Mouse (Mus musculus) MEL (cell line): Measurements from ENCODE around the gene Zscan10.

Source experiments
- BHLHE40 ChIP-seq: IDR thresholded peaks from 2 replicates; pipeline ENCODE4 v1.6.1; 2012; ENCODE audit warnings: low read depth, mild to moderate bottlenecking, inconsistent platforms, low read length, improper control_type of control experiment, borderline replicate concordance
- CTCF ChIP-seq, 3 experiments: IDR thresholded peaks in 2 of 3; conservative IDR thresholded peaks in 1 of 3; 2 replicates each; pipeline ENCODE4 v1.5.1; 2011 to 2012; ENCODE audit warnings: low read length in 3 of 3, low read depth in 2 of 3, mild to moderate bottlenecking in 2 of 3, improper control_type of control experiment in 1 of 3, inconsistent platforms in 1 of 3, mixed read lengths in 1 of 3, moderate library complexity in 1 of 3; ENCODE audit not compliant: control insufficient read depth in 1 of 3, insufficient read depth in 1 of 3, poor library complexity in 1 of 3, severe bottlenecking in 1 of 3
- GATA1 ChIP-seq: IDR thresholded peaks from 2 replicates; pipeline ENCODE4 v1.6.1; 2011; ENCODE audit warnings: low read depth, low read length, improper control_type of control experiment
- JUND ChIP-seq: IDR thresholded peaks from 2 replicates; pipeline ENCODE4 v1.6.1; 2011; ENCODE audit warnings: low read depth, mild to moderate bottlenecking, improper control_type of control experiment, low read length
- KAT2A ChIP-seq: conservative IDR thresholded peaks from 2 replicates; pipeline ENCODE4 v1.6.1; 2012; ENCODE audit warnings: low read depth, low read length, improper control_type of control experiment, inconsistent platforms
- MAFK ChIP-seq: IDR thresholded peaks from 2 replicates; pipeline ENCODE4 v1.6.1; 2011; ENCODE audit warnings: low read depth, mild to moderate bottlenecking, low read length, improper control_type of control experiment, borderline replicate concordance
- MAZ ChIP-seq: IDR thresholded peaks from 2 replicates; pipeline ENCODE4 v1.6.1; 2012; ENCODE audit warnings: low read depth, mild to moderate bottlenecking, inconsistent platforms, low read length, improper control_type of control experiment
- MEF2A ChIP-seq: IDR thresholded peaks from 2 replicates; pipeline ENCODE4 v1.6.1; 2014; ENCODE audit warnings: low read depth, mild to moderate bottlenecking, inconsistent platforms, low read length, improper control_type of control experiment; ENCODE audit not compliant: poor library complexity, insufficient replicate concordance, severe bottlenecking; ENCODE audit errors: extremely low read depth
- POLR2A ChIP-seq, 2 experiments: IDR thresholded peaks; 2 replicates each; pipeline ENCODE4 v1.6.1; 2011 to 2012; ENCODE audit warnings: low read length in 2 of 2, mild to moderate bottlenecking in 2 of 2, control low read depth in 1 of 2, improper control_type of control experiment in 1 of 2, low read depth in 1 of 2, moderate library complexity in 1 of 2; ENCODE audit not compliant: control insufficient read depth in 1 of 2, insufficient read depth in 1 of 2, poor library complexity in 1 of 2
- POLR2AphosphoS2 ChIP-seq: IDR thresholded peaks from 2 replicates; pipeline ENCODE4 v1.6.1; 2011; ENCODE audit warnings: low read length, improper control_type of control experiment
- RCOR1 ChIP-seq: IDR thresholded peaks from 2 replicates; pipeline ENCODE4 v1.6.1; 2012; ENCODE audit warnings: low read depth, mild to moderate bottlenecking, inconsistent platforms, low read length, improper control_type of control experiment
- TCF12 ChIP-seq: IDR thresholded peaks from 2 replicates; pipeline ENCODE4 v1.6.1; 2014; ENCODE audit warnings: low read depth, mild to moderate bottlenecking, inconsistent platforms, low read length, improper control_type of control experiment, moderate library complexity
- USF1 ChIP-seq: IDR thresholded peaks from 2 replicates; pipeline ENCODE4 v1.6.1; 2014; ENCODE audit warnings: low read depth, mild to moderate bottlenecking, inconsistent platforms, low read length, improper control_type of control experiment, moderate library complexity

GRCm38 (mm10) chr17:23555243-23555916 lies 45.3 kb upstream of the Zscan10 start:
- no peak for TF ChIP-seq CTCF (IDR thresholded peaks at IDR 0.05 in 2 of 3, conservative IDR thresholded peaks at IDR 0.05 in 1 of 3; ENCODE audit: control insufficient read depth in 1 of 3, insufficient read depth in 1 of 3, low read depth in 2 of 3, low read length in 3 of 3, poor library complexity in 1 of 3, severe bottlenecking in 1 of 3)
- no peak for TF ChIP-seq MEF2A
- no peak for TF ChIP-seq POLR2A (IDR thresholded peaks at IDR 0.05; ENCODE audit: control insufficient read depth in 1 of 2, insufficient read depth in 1 of 2, low read depth in 1 of 2, low read length in 2 of 2, poor library complexity in 1 of 2)
- no peak for TF ChIP-seq MAZ
- TF ChIP-seq BHLHE40, result no peak
- TF ChIP-seq GATA1, result no peak
- no peak for TF ChIP-seq USF1
- TF ChIP-seq KAT2A, result no peak
- no peak for TF ChIP-seq RCOR1
- no peak for TF ChIP-seq MAFK
- TF ChIP-seq JUND, result no peak
- TF ChIP-seq POLR2AphosphoS2, result no peak
- TF ChIP-seq TCF12, result no peak
